Mouse (Mus musculus) bone marrow, adult 2 months (tissue): ENCODE data around the gene Magi2.

Source experiments
- CTCF ChIP-seq: fragments of 200-500 bp; IDR thresholded peaks from 2 replicates; pipeline ENCODE4 v1.5.1; 2011; ENCODE audit warnings: low read length, control low read depth; ENCODE audit not compliant: control insufficient read depth, insufficient read depth
- POLR2A ChIP-seq: fragments of 200-500 bp; IDR thresholded peaks from 2 replicates; pipeline ENCODE4 v1.6.1; 2011; ENCODE audit warnings: low read depth, mild to moderate bottlenecking, control low read depth, low read length, borderline replicate concordance; ENCODE audit not compliant: control insufficient read depth

- TF ChIP-seq CTCF, result no peak
- no peak for TF ChIP-seq POLR2A
These were observed 429.1 kb downstream of the Magi2 start for GRCm38 (mm10) chr5:19655986-19656385.
